Mouse (Mus musculus): ENCODE measurements at regions not wholly inside any gene's neighbourhood (a gene's known extent, or its start where the extent isn't known, plus 50 kb on each side); places are given as distances from the start of the nearest gene placed in this dataset.

- H3K36me3 ChIP-seq = no peaks in the 10 kb centered on the region
- no peak overlapping the region for H3K27ac ChIP-seq
- no peaks in the 10 kb centered on the region for H3K4me1 ChIP-seq (replicated peaks)
- no peaks in the 10 kb centered on the region for H3K9me3 ChIP-seq (replicated peaks)
- no peak overlapping the region for H3K4me2 ChIP-seq
- H3K27me3 ChIP-seq = no peaks in the 10 kb centered on the region
- no peak for DNase-seq
- ATAC-seq (ENCODE audit: low read depth) = no peak
- no peak overlapping the region for H3K9ac ChIP-seq
- WGBS (ENCODE audit: insufficient replicate concordance) = 68% methylated on average over 4 of the region's 4 CpGs
- H3K4me3 ChIP-seq (replicated peaks) = no peak overlapping the region
Observed at GRCm38 (mm10) chr7:124759084-124759483, 685.4 kb upstream of the Kdm8 start.

DNA sequence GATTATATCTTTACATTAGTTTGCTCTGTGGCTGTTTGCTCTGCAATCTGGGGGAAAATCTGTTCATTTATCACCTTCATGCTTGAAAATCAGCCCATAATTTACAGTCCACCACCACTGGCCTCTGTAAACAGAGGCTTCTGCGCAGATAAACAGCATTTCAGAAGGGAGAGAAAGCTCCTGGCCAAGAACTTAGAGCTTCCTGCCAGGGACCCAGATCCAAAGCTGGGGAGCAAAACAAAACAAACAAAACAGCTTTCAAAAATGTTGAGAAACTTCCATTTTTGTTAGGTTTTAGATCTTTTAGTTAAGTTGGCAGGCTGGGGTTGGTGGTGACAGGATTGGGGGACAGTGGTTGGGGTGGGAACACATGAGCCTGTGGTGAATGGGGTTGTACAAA, 666.7 kb upstream of the Kdm8 start:
- ATAC-seq (ENCODE audit: low read depth) (no peak), DNase-seq (no peak)
- Histone ChIP-seq H3K4me3 (replicated peaks) (no peak overlapping the region), H3K4me2 (no peak overlapping the region), H3K27me3 (no peaks in the 10 kb centered on the region), H3K4me1 (replicated peaks) (no peaks in the 10 kb centered on the region), H3K36me3 (no peaks in the 10 kb centered on the region), H3K9ac (no peak overlapping the region), H3K27ac (no peak overlapping the region), H3K9me3 (replicated peaks) (no peaks in the 10 kb centered on the region)
- WGBS (ENCODE audit: insufficient replicate concordance) = 50% methylated on average over 1 of the region's 1 CpGs

GRCm38 (mm10) chr7:124782816-124783215, 661.7 kb upstream of the Kdm8 start:
- Histone ChIP-seq H3K9me3 (replicated peaks) (peaks cover 6% of the 10 kb centered on the region; the same call in 1 of the 2 replicates), H3K27ac (no peak overlapping the region), H3K4me1 (replicated peaks) (no peaks in the 10 kb centered on the region), H3K9ac (no peak overlapping the region), H3K36me3 (no peaks in the 10 kb centered on the region), H3K27me3 (no peaks in the 10 kb centered on the region), H3K4me3 (replicated peaks) (no peak overlapping the region), H3K4me2 (no peak overlapping the region)
- DNase-seq (no peak), ATAC-seq (ENCODE audit: low read depth) (no peak)
- WGBS (ENCODE audit: insufficient replicate concordance) = 32% methylated on average over 4 of the region's 4 CpGs

DNA sequence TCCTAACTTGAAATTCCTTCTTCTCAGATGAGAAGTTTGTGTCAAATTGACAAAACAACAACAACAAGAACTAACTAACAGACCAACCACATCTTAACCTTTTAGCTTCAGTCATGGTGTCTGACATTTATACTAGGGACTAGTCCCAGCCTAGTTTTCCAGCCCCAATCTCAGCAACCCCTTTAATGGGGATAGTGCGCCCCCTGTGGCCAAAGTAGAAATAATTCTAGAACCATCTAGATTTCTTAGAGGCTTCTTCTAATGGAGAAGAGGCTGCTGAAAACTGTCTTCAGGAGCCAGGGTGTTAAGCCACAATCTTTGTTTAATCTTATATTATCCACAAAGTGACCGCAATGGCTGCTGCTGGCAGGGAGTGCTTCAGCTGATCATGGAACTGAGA, 659.5 kb upstream of the Kdm8 start:
- Histone ChIP-seq H3K27ac (no peak overlapping the region), H3K4me1 (replicated peaks) (no peaks in the 10 kb centered on the region), H3K9ac (no peak overlapping the region), H3K36me3 (no peaks in the 10 kb centered on the region), H3K9me3 (replicated peaks) (peaks cover 6% of the 10 kb centered on the region; the same call in 1 of the 2 replicates), H3K4me3 (replicated peaks) (no peak overlapping the region), H3K27me3 (no peaks in the 10 kb centered on the region), H3K4me2 (no peak overlapping the region)
- DNase-seq (no peak), ATAC-seq (ENCODE audit: low read depth) (no peak)
- WGBS (ENCODE audit: insufficient replicate concordance) = 61% methylated on average over 2 of the region's 2 CpGs

- no peaks in the 10 kb centered on the region for H3K27me3 ChIP-seq
- no peak overlapping the region for H3K4me2 ChIP-seq
- H3K27ac ChIP-seq = no peak overlapping the region
- ATAC-seq (ENCODE audit: low read depth) = no peak
- no peak overlapping the region for H3K9ac ChIP-seq
- DNase-seq = no peak
- no peak overlapping the region for H3K4me3 ChIP-seq (replicated peaks)
- H3K36me3 ChIP-seq = no peaks in the 10 kb centered on the region
- WGBS (ENCODE audit: insufficient replicate concordance) = 79% methylated on average over 8 of the region's 8 CpGs
- peaks cover 6% of the 10 kb centered on the region; the same call in 1 of the 2 replicates for H3K9me3 ChIP-seq (replicated peaks)
- H3K4me1 ChIP-seq (replicated peaks) = no peaks in the 10 kb centered on the region
Observed at GRCm38 (mm10) chr7:124785896-124786295, 658.6 kb upstream of the Kdm8 start.

DNA sequence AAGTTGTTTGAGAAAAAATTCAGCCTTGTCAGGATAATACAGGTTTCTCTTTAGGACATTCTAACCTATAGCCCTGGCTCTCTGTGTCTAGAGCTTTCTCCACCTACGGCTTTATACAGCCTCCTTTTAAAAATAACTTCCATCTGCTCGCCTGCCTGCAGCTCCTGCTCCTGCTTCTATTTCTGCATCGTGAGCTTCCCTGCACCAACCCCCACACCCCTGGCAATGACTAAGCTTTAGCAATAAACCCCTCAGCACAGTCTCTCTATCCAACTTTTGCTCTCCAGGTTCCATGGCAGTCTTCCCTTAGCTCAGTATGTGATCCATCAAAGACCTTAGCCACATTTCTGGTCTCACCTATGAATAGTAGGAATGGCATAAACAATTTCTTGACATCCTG, 655.7 kb upstream of the Kdm8 start:
- no peak overlapping the region for H3K27ac ChIP-seq
- 46% methylated on average over 3 of the region's 3 CpGs for WGBS (ENCODE audit: insufficient replicate concordance)
- peaks cover 8% of the 10 kb centered on the region; the same call in 1 of the 2 replicates for H3K9me3 ChIP-seq (replicated peaks)
- H3K4me2 ChIP-seq = no peak overlapping the region
- H3K9ac ChIP-seq = no peak overlapping the region
- H3K36me3 ChIP-seq = no peaks in the 10 kb centered on the region
- DNase-seq (no peak), ATAC-seq (ENCODE audit: low read depth) (no peak)
- no peak overlapping the region for H3K4me3 ChIP-seq (replicated peaks)
- H3K4me1 ChIP-seq (replicated peaks) = no peaks in the 10 kb centered on the region
- H3K27me3 ChIP-seq = no peaks in the 10 kb centered on the region

DNA sequence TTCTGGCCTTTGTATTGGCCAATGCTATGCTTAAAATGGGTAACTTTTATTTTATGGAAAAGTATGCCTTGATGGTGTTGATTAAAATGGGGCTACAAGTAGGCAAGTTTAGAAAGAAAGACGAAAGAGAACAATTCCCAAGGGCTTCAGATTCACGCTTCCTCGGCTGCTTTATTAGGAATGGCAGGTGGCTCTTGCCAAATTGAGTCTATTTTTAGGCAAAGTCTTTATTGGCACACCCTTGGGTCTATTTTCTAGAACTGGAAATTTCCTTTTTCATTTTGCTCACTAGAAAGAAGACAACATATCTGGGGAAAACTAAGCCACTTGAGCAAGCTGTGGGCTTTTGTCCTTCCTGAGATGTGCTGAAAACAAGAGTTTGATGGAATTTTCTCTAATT, 641.4 kb upstream of the Kdm8 start:
- ATAC-seq (ENCODE audit: low read depth) (no peak), DNase-seq (no peak)
- 53% methylated on average over 3 of the region's 3 CpGs for WGBS (ENCODE audit: insufficient replicate concordance)
- H3K4me1 ChIP-seq (replicated peaks) = no peaks in the 10 kb centered on the region
- H3K36me3 ChIP-seq = no peaks in the 10 kb centered on the region
- no peaks in the 10 kb centered on the region; the same call in 1 of the 2 replicates for H3K9me3 ChIP-seq (replicated peaks)
- H3K4me2 ChIP-seq = no peak overlapping the region
- no peaks in the 10 kb centered on the region for H3K27me3 ChIP-seq
- no peak overlapping the region for H3K9ac ChIP-seq
- no peak overlapping the region for H3K27ac ChIP-seq
- no peak overlapping the region for H3K4me3 ChIP-seq (replicated peaks)

DNA sequence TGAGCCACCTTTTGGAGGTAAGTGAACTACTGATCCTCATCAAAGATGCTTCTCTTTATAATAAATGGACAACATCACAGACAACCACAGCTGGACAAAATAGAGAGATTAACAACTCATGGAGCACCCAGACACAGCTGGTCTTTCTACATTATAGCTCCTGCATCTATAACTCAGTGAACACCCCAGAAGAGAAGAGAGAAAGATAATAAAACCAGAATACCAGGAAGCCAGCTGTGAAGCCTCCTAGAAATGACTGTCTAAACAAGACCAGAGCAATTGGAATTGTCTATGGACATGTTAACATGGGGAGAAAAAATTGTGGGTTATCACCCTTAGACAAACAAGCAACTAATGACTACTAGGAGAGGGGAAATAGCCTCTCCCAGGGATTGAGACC, 609.8 kb upstream of the Kdm8 start:
- no peak overlapping the region for H3K4me2 ChIP-seq
- H3K9ac ChIP-seq = no peak overlapping the region
- no peaks in the 10 kb centered on the region for H3K4me1 ChIP-seq (replicated peaks)
- no peaks in the 10 kb centered on the region for H3K27me3 ChIP-seq
- H3K9me3 ChIP-seq (replicated peaks) = no peaks in the 10 kb centered on the region; the same call in 1 of the 2 replicates
- no peak overlapping the region for H3K27ac ChIP-seq
- H3K4me3 ChIP-seq (replicated peaks) = no peak overlapping the region
- DNase-seq = no peak
- ATAC-seq (ENCODE audit: low read depth) = no peak
- no peaks in the 10 kb centered on the region for H3K36me3 ChIP-seq

DNA sequence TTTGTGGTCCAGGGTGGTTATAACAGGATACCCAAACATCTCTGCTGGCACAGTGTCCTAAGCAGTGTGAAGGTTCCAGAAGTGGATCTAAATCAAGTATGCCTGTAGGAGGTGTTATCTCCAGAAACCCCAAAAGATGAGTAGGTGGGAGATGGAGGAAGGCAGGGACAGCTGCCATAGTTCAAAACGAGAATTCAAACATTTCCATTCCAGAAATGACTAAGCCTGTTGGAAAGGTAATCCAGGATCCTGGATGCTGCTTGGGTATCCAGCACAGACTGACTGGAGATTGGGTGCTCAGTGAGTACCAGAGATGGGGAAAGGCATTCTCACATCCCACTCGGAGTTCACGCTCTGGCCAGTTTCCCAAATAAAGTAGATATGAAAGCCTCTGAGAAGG, 607.9 kb upstream of the Kdm8 start:
- 66% methylated on average over 3 of the region's 3 CpGs for WGBS (ENCODE audit: insufficient replicate concordance)
- Histone ChIP-seq H3K4me1 (replicated peaks) (no peaks in the 10 kb centered on the region), H3K36me3 (no peaks in the 10 kb centered on the region), H3K9me3 (replicated peaks) (no peaks in the 10 kb centered on the region; the same call in 1 of the 2 replicates), H3K4me3 (replicated peaks) (no peak overlapping the region), H3K4me2 (no peak overlapping the region), H3K9ac (no peak overlapping the region), H3K27ac (no peak overlapping the region), H3K27me3 (no peaks in the 10 kb centered on the region)
- DNase-seq (no peak), ATAC-seq (ENCODE audit: low read depth) (no peak)

DNA sequence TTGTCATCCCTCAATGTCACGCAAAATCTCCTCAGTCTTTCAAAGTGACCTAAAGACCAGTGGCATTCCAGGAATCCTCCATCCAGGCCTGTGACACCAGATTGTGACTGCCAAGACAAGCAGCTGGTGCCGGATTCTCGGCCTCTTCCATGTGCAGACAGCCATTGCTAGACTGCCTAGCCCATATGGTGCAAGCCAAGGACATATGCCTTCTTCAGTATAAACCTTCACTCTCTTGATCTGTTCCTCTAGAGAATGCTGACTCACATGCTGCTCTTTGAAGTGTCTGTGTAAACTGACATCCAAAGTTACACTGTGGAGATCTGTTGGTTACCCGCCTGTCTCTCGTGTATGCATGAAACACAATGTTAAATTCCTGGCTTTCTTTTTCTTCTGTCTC, 589.4 kb upstream of the Kdm8 start:
- no peaks in the 10 kb centered on the region for H3K4me1 ChIP-seq (replicated peaks)
- H3K9ac ChIP-seq = no peak overlapping the region
- no peaks in the 10 kb centered on the region for H3K27me3 ChIP-seq
- WGBS (ENCODE audit: insufficient replicate concordance) = 69% methylated on average over 5 of the region's 5 CpGs
- H3K4me3 ChIP-seq (replicated peaks) = no peak overlapping the region
- no peaks in the 10 kb centered on the region for H3K36me3 ChIP-seq
- H3K9me3 ChIP-seq (replicated peaks) = no peaks in the 10 kb centered on the region
- H3K27ac ChIP-seq = no peak overlapping the region
- ATAC-seq (ENCODE audit: low read depth) (no peak), DNase-seq (no peak)
- no peak overlapping the region for H3K4me2 ChIP-seq

DNA sequence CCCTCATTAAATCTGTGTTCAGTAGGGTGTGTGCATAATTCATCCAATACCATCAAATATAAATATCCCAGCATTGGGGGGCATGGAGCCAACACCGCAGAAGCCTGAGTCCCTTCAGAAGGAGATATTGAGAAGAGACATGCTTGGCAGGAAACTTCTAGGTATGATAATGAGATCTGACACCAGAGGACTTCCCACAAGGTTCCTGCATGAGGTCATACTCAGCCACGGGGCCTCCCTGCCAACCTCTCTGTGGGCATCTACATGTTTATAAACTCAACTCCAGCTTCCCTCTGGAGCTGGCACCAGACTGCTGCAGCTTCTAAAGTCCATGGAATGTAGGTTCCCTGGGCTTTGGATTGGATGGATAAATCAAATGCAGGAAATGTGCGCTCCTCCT, 587.4 kb upstream of the Kdm8 start:
- no peak for ATAC-seq (ENCODE audit: low read depth)
- H3K36me3 ChIP-seq = no peaks in the 10 kb centered on the region

GRCm38 (mm10) chr7:124861397-124861796, 583.1 kb upstream of the Kdm8 start:
- H3K4me2 ChIP-seq = no peak overlapping the region
- DNase-seq = no peak
- H3K9ac ChIP-seq = no peak overlapping the region
- H3K9me3 ChIP-seq (replicated peaks) = no peaks in the 10 kb centered on the region; the same call in 1 of the 2 replicates
- no peaks in the 10 kb centered on the region for H3K4me1 ChIP-seq (replicated peaks)
- no peak overlapping the region for H3K27ac ChIP-seq
- H3K27me3 ChIP-seq = no peaks in the 10 kb centered on the region
- WGBS (ENCODE audit: insufficient replicate concordance) = 69% methylated on average over 2 of the region's 2 CpGs
- no peak for ATAC-seq (ENCODE audit: low read depth)
- no peak overlapping the region for H3K4me3 ChIP-seq (replicated peaks)
- no peaks in the 10 kb centered on the region for H3K36me3 ChIP-seq

More for the DNA sequence above, 587.4 kb upstream of the Kdm8 start:
- H3K9ac ChIP-seq = no peak overlapping the region
- no peaks in the 10 kb centered on the region; the same call in 1 of the 2 replicates for H3K9me3 ChIP-seq (replicated peaks)
- 62% methylated on average over 3 of the region's 3 CpGs for WGBS (ENCODE audit: insufficient replicate concordance)
- H3K4me2 ChIP-seq = no peak overlapping the region
- no peak overlapping the region for H3K27ac ChIP-seq
- no peaks in the 10 kb centered on the region for H3K4me1 ChIP-seq (replicated peaks)
- H3K4me3 ChIP-seq (replicated peaks) = no peak overlapping the region
- H3K27me3 ChIP-seq = no peaks in the 10 kb centered on the region
- no peak for DNase-seq

All from liver, embryonic 13.5 days (tissue).